Mouse (Mus musculus) limb, embryonic 10.5 days (tissue): ENCODE measurements around the gene Gbp10. TPM values are rescaled to one million over a fixed set of nuclear protein-coding genes. Genes with fewer than 3 reads are reported as not detected.

ENCODE experiments used
- polyA plus RNA-seq: library from polyadenylated mRNA; unstranded; fragments of >200 nt; fragmentation: Nextera tagmentation; extraction: Ambion mirVana; gene quantifications from 2 replicates; pipeline ENCODE4 v1.2.1, GENCODE M21; 2016

Gene Gbp10
- polyA plus RNA-seq, 1 experiment from 2014 or later: not detected

Other genes starting within 250 kb of the Gbp10 start
- gene Gbp9, start 100.0 kb downstream of the Gbp10 start, polyA plus RNA-seq: 0.75 and 0.81 TPM in 2 replicates
- 0.21 TPM in 1 of 2 replicates, not detected in the other for gene Gbp8, start 100.0 kb downstream of the Gbp10 start, polyA plus RNA-seq
- 0.11 and 0.14 TPM in 2 replicates for gene Gbp4, start 99.9 kb downstream of the Gbp10 start, polyA plus RNA-seq
- gene Gm43302, start 54.2 kb upstream of the Gbp10 start, polyA plus RNA-seq: not detected in 2 replicates
- not detected in 2 replicates for gene Gbp6, start 54.2 kb upstream of the Gbp10 start, polyA plus RNA-seq
- gene Lrrc8b, start 176.2 kb upstream of the Gbp10 start, polyA plus RNA-seq: 3.7 and 4.7 TPM in 2 replicates